Mouse (Mus musculus): Measurements from ENCODE around the gene Nsd2.
"Not testable (repeated sequence)": the region's sequence is repeated elsewhere in the genome, so short reads cannot be mapped to it uniquely, and the experiment has no call there.

Gene Nsd2

DNA sequence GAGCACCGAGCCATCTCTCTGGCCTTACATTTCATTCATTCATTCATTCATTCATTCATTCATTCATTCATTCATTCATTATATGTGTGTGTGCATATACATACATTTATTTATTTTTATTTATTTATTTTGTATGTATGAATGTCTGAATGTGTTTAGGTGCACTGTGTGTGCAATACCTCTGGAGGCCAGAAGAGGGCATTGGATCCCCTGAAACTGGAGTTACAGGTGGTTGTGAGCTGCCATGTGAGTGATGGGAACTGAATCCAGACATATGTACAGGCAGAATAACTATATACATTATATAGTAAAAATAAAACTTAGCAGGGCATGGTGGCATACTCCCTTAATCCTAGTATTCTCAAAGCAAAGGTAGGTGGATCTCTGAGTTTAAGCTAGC is 32.6 kb downstream of the Nsd2 start:
- DNase-seq, result no peak

- no peak for DNase-seq
Measured at GRCm38 (mm10) chr5:33854019-33854418, 33.5 kb downstream of the Nsd2 start.

DNA sequence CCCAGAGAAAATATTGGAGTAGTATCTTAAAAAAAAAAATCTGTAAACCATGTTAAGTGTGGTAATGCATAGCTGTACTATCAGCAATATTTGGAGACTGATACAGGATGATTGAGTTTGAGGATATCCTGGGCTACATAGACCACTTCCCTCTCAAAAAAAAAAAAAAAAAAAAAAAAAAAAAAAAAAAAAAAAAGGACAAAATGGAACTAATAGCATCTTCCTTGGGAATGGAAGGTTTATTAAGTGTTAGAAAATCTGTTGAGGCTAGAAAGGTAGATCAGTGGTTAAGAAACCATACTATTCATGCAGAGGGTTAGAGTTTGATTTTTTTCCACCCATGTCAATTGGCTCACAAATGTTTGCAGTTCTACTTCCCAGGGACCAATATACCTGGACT is 37.2 kb downstream of the Nsd2 start:
- no peak for DNase-seq

GRCm38 (mm10) chr5:33875472-33875871 is 54.9 kb downstream of the Nsd2 start:
- DNase-seq, result no peak

GRCm38 (mm10) chr5:33881118-33881517 is 60.6 kb downstream of the Nsd2 start:
- DNase-seq, result no peak

DNA sequence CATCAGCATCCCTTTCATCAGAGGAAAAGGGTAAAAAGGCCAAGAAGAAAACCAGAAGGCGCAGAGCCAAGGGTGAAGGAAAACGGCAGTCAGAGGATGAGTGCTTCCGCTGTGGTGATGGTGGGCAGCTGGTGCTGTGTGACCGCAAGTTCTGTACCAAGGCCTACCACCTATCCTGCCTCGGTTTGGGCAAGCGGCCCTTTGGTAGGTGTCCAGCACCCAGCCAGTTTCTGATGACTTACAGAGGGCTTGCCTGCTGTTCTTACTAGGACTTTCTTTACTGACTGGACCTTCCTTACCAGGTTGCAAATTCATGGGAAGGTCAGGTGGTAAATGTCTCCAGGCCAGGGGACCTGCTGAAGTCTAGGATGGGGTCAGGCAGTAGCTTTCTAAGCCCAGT is 72.9 kb downstream of the Nsd2 start:
- DNase-seq, result peak; percentile 21

DNA sequence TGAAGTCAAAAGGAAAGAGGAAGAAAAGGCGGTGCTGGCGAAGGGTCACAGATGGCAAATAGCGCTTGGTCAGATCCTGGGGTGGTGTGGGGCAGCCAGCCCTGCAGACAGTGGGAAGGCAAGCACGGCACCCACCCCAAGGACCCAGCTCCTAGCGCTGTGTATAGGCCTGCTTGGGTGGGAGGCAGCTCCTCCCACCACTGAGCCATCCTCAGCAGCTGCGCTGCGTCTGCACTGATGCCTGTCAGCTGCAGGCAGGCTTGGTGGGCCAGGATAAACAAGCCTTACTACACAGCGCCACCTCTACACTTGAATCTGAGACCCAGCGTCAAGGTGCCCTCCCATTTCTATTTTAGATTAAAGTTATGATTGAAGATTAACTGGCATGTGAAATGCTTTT is 74.6 kb downstream of the Nsd2 start:
- peak; percentile 11 for DNase-seq

DNA sequence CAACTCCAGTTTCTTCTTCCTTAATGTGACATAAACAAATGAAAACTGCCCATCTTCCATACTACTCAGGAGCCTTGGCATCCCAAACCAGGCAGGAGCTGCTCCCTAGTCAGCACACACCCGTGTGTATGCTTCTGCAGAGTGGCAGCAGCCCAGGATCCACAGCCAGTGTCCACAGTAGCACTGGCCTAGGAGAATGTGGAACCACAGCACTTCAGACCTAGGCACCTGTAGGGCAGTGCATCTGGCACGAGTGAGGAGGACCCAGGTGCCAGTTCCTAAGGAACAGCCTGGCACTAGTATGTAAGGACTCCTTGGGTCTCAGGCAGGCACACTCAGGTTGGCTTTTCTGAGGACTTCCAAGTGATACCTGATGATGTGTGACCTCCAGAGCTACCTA is 76.6 kb downstream of the Nsd2 start:
- no peak for DNase-seq

GRCm38 (mm10) chr5:33898671-33899070 is 78.1 kb downstream of the Nsd2 start:
- no peak for DNase-seq

GRCm38 (mm10) chr5:33899245-33899644 is 78.7 kb downstream of the Nsd2 start:
- DNase-seq, result no peak

DNA sequence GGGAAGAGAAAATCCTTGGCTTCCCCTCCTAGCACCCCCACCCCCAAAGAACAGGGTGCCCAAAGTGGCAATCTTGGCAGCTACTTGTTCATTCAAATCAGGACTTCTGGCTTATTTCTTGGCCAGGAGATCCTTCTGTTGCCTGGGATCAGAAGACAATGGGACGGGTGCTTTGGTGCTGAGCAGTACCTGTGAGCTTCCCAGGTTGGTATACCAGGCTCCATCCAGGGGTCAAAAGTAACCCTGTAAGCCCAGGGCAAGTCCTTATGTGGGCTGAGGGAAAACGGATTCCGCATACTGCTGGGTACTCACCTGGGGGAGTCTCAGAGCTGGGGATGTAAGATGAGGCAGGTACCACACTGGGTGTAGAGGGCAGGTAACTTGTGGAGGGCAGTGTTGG is 79.6 kb downstream of the Nsd2 start:
- DNase-seq, result no peak

DNA sequence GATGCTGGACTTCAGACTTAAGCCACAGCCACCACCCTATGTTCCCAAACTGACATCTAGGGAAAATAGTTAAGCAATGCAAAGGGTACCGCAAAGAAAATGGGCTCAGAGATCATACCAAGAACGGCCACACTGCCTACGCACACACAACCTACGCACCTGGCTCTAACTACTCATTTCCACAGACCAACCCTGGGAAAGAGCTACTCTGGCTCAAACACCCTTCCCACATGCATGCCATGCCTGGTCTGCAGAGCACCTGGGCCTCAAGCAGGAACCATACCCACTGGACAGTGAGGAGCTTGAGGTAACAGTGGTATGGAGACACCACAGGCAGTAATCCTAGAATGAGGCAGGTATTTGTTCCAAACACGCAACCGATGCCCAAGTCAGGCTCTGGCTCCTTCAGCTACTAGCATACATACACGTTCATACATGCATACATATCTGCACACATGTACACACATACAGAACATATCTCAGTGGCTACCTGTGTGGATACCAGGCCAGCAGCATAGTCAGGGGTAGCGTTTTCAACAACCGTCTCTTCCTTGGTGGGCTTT is 80.3 kb downstream of the Nsd2 start:
- DNase-seq, result no peak

- DNase-seq, result no peak
Measured at GRCm38 (mm10) chr5:33901278-33901677, 80.8 kb downstream of the Nsd2 start.

- DNase-seq, result no peak
Measured at GRCm38 (mm10) chr5:33902696-33903095, 82.2 kb downstream of the Nsd2 start.

- DNase-seq, result no peak
Measured at GRCm38 (mm10) chr5:33903176-33903575, 82.7 kb downstream of the Nsd2 start.

- not testable (repeated sequence) for DNase-seq
Measured at GRCm38 (mm10) chr5:33915031-33915430, 94.5 kb downstream of the Nsd2 start.

DNA sequence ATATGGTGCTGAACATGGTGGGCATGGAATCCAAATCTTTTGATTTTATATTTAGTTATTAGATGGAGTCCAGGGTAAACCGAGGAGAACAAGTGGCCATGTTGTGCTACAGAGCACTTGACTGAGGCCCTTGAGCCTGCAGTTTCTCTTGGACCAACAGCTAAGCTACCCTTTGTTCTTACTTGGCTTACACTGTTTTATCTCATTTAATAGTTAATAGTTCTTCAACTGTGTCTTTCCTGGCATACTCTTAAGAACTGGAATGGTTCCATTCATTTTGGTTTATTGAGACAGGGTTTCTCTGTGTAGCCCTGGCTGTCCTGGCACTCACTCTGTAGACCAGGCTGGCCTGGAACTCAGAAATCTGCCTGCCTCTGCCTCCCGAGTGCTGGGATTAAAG is 96.1 kb downstream of the Nsd2 start:
- DNase-seq, result not testable (repeated sequence)

- no peak for DNase-seq
Measured at GRCm38 (mm10) chr5:33919466-33919865, 98.9 kb downstream of the Nsd2 start.

DNA sequence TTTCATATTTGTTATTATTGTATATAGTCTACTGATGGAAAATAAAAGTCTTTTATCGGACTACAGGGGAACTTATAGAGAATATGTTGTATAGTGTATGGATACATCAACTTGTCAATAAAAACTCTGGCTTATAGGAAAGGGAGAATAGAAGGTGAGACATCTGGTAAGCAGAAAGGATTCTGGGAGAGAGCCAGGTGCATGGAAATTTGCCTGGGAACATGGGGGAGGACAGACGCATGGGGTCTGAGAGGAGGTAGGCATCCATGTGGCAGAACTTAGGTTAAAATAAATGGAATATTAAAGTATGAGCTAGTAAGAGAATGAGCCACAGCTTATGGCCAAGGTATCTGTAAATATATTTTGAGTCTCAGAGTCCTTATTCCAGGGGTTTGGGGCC is 99.5 kb downstream of the Nsd2 start:
- no peak for DNase-seq

- no peak for DNase-seq
Measured at GRCm38 (mm10) chr5:33920924-33921323, 100.4 kb downstream of the Nsd2 start.

- no peak for DNase-seq
Measured at GRCm38 (mm10) chr5:33921486-33922235, 101.1 kb downstream of the Nsd2 start.

GRCm38 (mm10) chr5:33922566-33922965 is 102.0 kb downstream of the Nsd2 start:
- DNase-seq, result no peak

DNA sequence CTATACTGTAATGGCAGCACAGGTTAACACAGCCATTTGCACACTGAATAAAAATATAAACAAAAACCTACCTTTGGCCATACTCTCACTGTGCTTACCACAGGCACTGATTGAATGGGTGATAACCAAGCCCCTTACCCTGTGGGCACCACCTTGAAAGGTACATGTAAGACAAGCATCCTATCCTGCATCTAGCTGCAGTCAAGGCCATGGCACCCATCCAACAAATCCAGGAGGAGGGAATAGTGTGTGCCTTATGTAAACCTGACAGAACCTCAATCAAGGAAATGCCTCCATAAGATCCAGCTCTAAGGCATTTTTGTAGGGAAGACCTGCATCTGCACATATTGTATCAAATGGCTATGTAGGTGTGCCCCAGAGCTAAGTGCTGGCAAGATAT is 105.6 kb downstream of the Nsd2 start:
- DNase-seq, result no peak

DNA sequence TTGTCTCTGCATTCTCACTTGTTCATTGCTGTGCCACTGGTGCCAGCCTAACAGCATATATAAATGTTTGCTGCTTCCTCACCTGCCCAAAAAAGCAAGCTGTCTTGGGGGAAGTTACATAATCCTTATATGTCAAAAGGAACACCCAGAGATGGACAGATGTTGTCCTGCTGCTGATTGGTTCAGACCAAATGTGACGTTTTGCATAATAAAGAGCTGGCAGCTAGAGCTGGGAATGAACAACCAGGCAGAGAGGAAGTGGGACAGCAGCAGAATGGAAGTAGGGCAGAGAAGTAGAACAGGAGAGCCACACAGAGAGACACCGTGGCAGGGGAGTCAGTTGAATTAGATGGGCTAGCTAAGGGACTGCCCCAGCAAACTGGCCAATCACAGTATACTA is 111.9 kb downstream of the Nsd2 start:
- DNase-seq, result no peak

- DNase-seq, result no peak
Measured at GRCm38 (mm10) chr5:33934081-33934480, 113.6 kb downstream of the Nsd2 start.

All from kidney, postnatal 14 days (tissue).